Mouse (Mus musculus) E14TG2a.4 (cell line): ENCODE data around the gene Myo3b.
"Not testable (repeated sequence)": the region's sequence is repeated elsewhere in the genome, so short reads cannot be mapped to it uniquely, and the experiment has no call there.

ENCODE experiments used
- H3K27me3 ChIP-seq: 2 replicates; pipeline ENCODE4 v1.6.1; 2014; ENCODE audit warnings: low read length, control low read depth; ENCODE audit not compliant: insufficient read depth
- H3K36me3 ChIP-seq: 2 replicates; pipeline ENCODE4 v1.6.1; 2014; ENCODE audit warnings: low read length, control low read depth; ENCODE audit not compliant: insufficient read depth
- H3K4me1 ChIP-seq: replicated peaks from 2 replicates; pipeline ENCODE4 v1.6.1; 2014; ENCODE audit warnings: low read depth, low read length, control low read depth
- H3K4me3 ChIP-seq: replicated peaks from 2 replicates; pipeline ENCODE4 v1.5.1; 2014; ENCODE audit warnings: mild to moderate bottlenecking, low read length
- H3K9me3 ChIP-seq: 2 replicates; pipeline ENCODE4 v1.6.1; 2014; ENCODE audit warnings: low read length, control low read depth
- CTCF ChIP-seq: conservative IDR thresholded peaks from 2 replicates; pipeline ENCODE4 v1.5.1; 2014; ENCODE audit warnings: low read length
- NANOG ChIP-seq: IDR thresholded peaks from 2 replicates; pipeline ENCODE4 v1.6.1; 2014; ENCODE audit warnings: borderline replicate concordance, low read length, mixed read lengths
- POU5F1 ChIP-seq: IDR thresholded peaks from 2 replicates; pipeline ENCODE4 v1.6.1; 2014; ENCODE audit warnings: low read length, borderline replicate concordance

The Myo3b gene

GRCm38 (mm10) chr2:70038752-70039151 is at the start of gene Myo3b:
TSS of gene Myo3b (plus strand) at chr2:70039126.
- Histone ChIP-seq H3K9me3 (peaks cover 20% of the 10 kb centered on the region), H3K36me3 (no peaks in the 10 kb centered on the region), H3K4me1 (peaks cover 9% of the 10 kb centered on the region), H3K4me3 (peak within 1 kb of the TSS; percentile 58), H3K27me3 (0 out of 2 replicates have a peak, but pooled peaks cover 3% of the 10 kb centered on the region)
- no peak for TF ChIP-seq CTCF
- TF ChIP-seq POU5F1: no peak
- no peak for TF ChIP-seq NANOG

GRCm38 (mm10) chr2:69989224-69989623 is 49.7 kb upstream of the Myo3b start:
- Histone ChIP-seq H3K4me1 (no peaks in the 10 kb centered on the region), H3K4me3 (no peak overlapping the region), H3K36me3 (peaks cover 68% of the 10 kb centered on the region), H3K27me3 (no peaks in the 10 kb centered on the region), H3K9me3 (no peaks in the 10 kb centered on the region)
- TF ChIP-seq POU5F1 (no peak), NANOG (no peak), CTCF (no peak)

- H3K36me3 ChIP-seq: peaks cover 67% of the 10 kb centered on the region
- no peak for TF ChIP-seq POU5F1
- no peak for TF ChIP-seq NANOG
- peak; percentile 80 for TF ChIP-seq CTCF
Measured at GRCm38 (mm10) chr2:69990647-69991046, 48.3 kb upstream of the Myo3b start.

GRCm38 (mm10) chr2:69994082-69994736 is 44.7 kb upstream of the Myo3b start:
- not testable (repeated sequence) for H3K27me3 ChIP-seq, H3K4me3 ChIP-seq, H3K9me3 ChIP-seq, H3K4me1 ChIP-seq
- peaks cover 69% of the 10 kb centered on the region for H3K36me3 ChIP-seq

More at GRCm38 (mm10) chr2:69990647-69991046, 48.3 kb upstream of the Myo3b start:
- Histone ChIP-seq H3K9me3 (no peaks in the 10 kb centered on the region), H3K27me3 (no peaks in the 10 kb centered on the region), H3K4me3 (no peak overlapping the region), H3K4me1 (no peaks in the 10 kb centered on the region)

- Histone ChIP-seq H3K4me3 (no peak overlapping the region), H3K36me3 (peaks cover 63% of the 10 kb centered on the region), H3K9me3 (no peaks in the 10 kb centered on the region), H3K4me1 (no peaks in the 10 kb centered on the region), H3K27me3 (no peaks in the 10 kb centered on the region)
- TF ChIP-seq POU5F1 (no peak), CTCF (no peak), NANOG (no peak)
Measured at GRCm38 (mm10) chr2:69994779-69995178, 44.1 kb upstream of the Myo3b start.

GRCm38 (mm10) chr2:69999097-69999770 is 39.7 kb upstream of the Myo3b start:
- H3K4me3 ChIP-seq: no peak overlapping the region
- no peaks in the 10 kb centered on the region for H3K4me1 ChIP-seq
- no peaks in the 10 kb centered on the region for H3K27me3 ChIP-seq
- peaks cover 55% of the 10 kb centered on the region for H3K36me3 ChIP-seq
- H3K9me3 ChIP-seq: no peaks in the 10 kb centered on the region
- no peak for TF ChIP-seq POU5F1
- no peak for TF ChIP-seq NANOG
- no peak for TF ChIP-seq CTCF

GRCm38 (mm10) chr2:70000316-70000715 is 38.6 kb upstream of the Myo3b start:
- TF ChIP-seq NANOG: no peak
- no peak for TF ChIP-seq POU5F1
- no peak for TF ChIP-seq CTCF
- no peaks in the 10 kb centered on the region for H3K4me1 ChIP-seq
- H3K4me3 ChIP-seq: no peak overlapping the region
- peaks cover 52% of the 10 kb centered on the region for H3K36me3 ChIP-seq
- H3K9me3 ChIP-seq: no peaks in the 10 kb centered on the region
- H3K27me3 ChIP-seq: no peaks in the 10 kb centered on the region

- no peak for TF ChIP-seq CTCF
- no peak for TF ChIP-seq POU5F1
- TF ChIP-seq NANOG: no peak
- Histone ChIP-seq H3K36me3 (peaks cover 47% of the 10 kb centered on the region), H3K9me3 (no peaks in the 10 kb centered on the region), H3K4me3 (no peak overlapping the region), H3K4me1 (no peaks in the 10 kb centered on the region), H3K27me3 (no peaks in the 10 kb centered on the region)
Measured at GRCm38 (mm10) chr2:70006492-70006891, 32.4 kb upstream of the Myo3b start.

- Histone ChIP-seq H3K4me3 (no peak overlapping the region), H3K36me3 (peaks cover 46% of the 10 kb centered on the region), H3K9me3 (no peaks in the 10 kb centered on the region), H3K27me3 (no peaks in the 10 kb centered on the region), H3K4me1 (no peaks in the 10 kb centered on the region)
- TF ChIP-seq POU5F1: no peak
- TF ChIP-seq CTCF: no peak
- TF ChIP-seq NANOG: no peak
Measured at GRCm38 (mm10) chr2:70012941-70013340, 26.0 kb upstream of the Myo3b start.
